Mouse (Mus musculus) cerebellum, postnatal 10 days (tissue): ENCODE results near the gene Arsb.

Experiments used
- DNase-seq, 2 experiments: peaks; one replicate each; pipeline ENCODE4 v3.0.0; 2021; ENCODE audit warnings: mixed read lengths in 2 of 2

Arsb gene

GRCm38 (mm10) chr13:93989736-93990611 is 218.5 kb downstream of the Arsb start:
- no peak for DNase-seq

- DNase-seq: no peak
These were observed 219.4 kb downstream of the Arsb start for GRCm38 (mm10) chr13:93990841-93991240.

- no peak for DNase-seq
These were observed 221.0 kb downstream of the Arsb start for GRCm38 (mm10) chr13:93992342-93992882.
